Mouse (Mus musculus) yolk sac, embryonic 10.5 days (tissue): ENCODE data around the gene Gm3138.
"Not testable (repeated sequence)": the region's sequence is repeated elsewhere in the genome, so short reads cannot be mapped to it uniquely, and the experiment has no call there.

ENCODE experiments used
- DNase-seq: peaks from one replicate; pipeline ENCODE4 v3.0.0-alpha.2; 2017; ENCODE audit warnings: low spot score

The Gm3138 gene

DNA sequence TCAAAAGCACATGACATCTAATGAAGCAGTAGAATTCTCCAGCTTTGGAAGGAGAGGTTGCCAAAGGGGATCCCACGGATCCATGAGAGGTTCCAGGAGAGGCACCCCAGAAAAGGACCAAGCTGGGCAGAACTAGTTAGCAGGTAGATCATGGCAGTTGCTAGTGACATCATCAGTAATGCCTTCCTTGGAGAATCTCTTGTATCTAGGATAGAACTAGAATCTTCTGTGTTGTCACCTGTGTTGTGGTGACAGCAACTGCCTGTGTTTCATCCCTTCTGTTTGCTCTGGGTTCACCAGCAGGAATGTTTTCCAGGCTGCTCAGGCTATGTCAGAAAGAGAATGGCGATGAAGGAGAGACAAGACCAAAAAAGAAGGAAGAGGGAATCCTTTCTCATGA is at the start of gene Gm3138:
Gene Gm3138 (plus strand): TSS at position 301 of the 400 bp plus-strand sequence.
- DNase-seq, result not testable (repeated sequence)

DNA sequence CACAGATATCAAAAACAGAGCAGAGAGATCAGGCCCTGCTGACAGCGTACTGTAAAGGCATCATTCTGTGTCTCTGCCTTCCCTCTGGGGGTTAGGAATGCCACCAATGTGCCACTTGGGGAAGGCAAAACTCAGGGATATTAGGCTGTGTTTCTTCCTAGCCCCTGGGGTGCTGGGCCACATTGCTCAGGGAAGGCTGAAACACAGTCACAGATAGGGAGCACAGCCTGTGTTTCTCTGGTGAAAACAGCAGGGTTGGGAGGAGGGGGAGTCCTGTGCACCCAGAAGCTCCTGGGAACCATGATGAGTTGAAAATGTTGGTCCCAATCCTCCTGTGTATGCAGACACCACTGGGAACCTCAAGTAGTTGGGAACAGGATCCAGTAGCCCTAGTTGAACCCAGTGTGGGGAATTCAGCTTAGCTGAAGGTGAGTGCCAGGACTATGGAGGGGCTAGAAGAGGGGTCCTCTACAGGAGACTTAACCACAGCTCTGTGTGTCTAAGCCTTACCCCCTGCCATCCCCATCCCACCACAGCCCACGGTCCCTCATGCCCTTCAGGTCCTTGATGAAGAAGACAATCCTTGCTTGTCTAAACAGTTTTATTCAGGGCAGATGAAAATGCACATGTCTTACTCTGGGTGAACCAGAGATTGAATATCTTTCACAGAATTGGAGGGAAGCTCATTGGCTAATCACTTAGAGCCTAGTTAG is 20.0 kb downstream of the Gm3138 start:
- not testable (repeated sequence) for DNase-seq

DNA sequence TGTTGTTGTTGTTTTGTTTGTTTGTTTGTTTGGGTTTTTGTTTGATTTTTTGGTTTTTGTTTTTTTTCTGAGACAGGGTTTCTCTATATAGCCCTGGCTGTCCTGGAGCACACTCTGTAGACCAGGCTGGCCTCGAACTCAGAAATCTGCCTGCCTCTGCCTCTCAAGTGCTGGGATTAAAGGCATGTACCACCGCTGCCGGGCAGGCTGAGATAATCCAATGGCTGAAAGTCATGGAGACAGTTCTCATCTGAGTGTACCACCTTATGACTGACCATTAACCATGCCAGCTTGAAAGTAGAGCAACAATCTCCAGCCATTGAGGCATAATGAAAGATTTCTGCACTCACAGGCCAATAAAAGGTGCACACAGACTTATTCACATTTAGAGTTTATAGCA is 30.4 kb downstream of the Gm3138 start:
- DNase-seq, result not testable (repeated sequence)
